Mouse (Mus musculus): ENCODE data around the gene Ncoa1. TPM values are rescaled to one million over a fixed set of nuclear protein-coding genes. Genes with fewer than 3 reads are reported as not detected.

Gene Ncoa1
- polyA plus RNA-seq (2014; fragmentation: Nextera tagmentation; extraction: Ambion mirVana) = 10.4 and 13.2 TPM in 2 replicates

DNA sequence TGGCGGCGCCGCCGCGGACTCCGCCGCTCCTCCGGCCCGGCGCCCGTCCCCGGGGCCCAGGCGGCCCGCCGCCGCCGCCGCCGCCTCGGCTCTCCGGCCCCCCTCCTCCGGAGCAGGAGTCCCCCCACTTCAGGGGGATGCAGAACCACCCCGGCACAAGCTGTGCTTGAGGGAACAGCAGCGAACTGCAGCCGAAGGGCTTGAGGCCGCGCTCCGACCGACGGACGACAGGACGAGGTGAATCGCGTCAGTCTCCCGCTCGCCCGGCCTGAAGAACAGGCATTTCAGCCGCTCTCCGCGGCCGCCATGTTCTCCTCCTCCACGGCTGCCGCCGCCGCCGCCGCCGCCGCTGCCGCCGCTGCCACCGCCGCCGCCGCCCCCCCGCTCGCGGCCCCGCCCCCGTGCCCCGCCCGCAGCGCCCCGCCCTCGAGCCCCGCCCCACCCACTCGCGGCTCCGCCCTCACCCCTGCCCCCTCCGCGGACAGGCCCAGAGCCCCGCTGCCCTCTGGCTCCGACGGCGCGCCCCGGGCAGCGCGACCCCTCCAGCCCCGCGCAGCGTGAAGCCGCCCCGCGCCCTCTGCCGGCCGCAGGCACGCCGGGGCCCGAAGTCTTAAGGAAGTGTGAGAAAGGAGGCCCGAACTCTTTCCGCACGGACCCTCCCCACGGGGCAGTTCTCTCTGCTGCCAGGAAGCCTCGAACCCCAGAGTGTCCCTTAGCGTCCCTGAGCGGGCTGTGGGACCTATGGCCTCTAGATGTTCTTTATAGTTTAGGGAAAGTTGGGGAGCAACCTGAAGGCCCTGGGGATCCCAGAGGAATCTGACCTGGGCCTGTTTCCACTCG is at the start of gene Ncoa1:
Gene Ncoa1 (minus strand): TSS at position 351 of the 840 bp plus-strand sequence.
- Histone ChIP-seq H3K9ac (replicated peaks; ENCODE audit: low read depth, low read length) (peak within 1 kb of the TSS; percentile 84), H3K27ac (ENCODE audit: low read length) (peak within 1 kb of the TSS; percentile 80; the same call in 1 of the 2 replicates), H3K36me3 (ENCODE audit: control insufficient read depth, insufficient read depth, low read length) (no peaks in the 10 kb centered on the region), H3K4me3 (ENCODE audit: low read depth, low read length) (peak within 1 kb of the TSS; percentile 82), H3K4me1 (ENCODE audit: control insufficient read depth, insufficient read depth, low read length) (no peaks in the 10 kb centered on the region), H3K27me3 (ENCODE audit: control insufficient read depth, insufficient read depth, low read length) (no peaks in the 10 kb centered on the region), H3K9me3 (ENCODE audit: control insufficient read depth, low read depth, low read length) (no peaks in the 10 kb centered on the region), H3K4me2 (replicated peaks; ENCODE audit: low read depth, low read length) (peak within 1 kb of the TSS; percentile 84)
- 2% methylated on average over 54 of the region's 98 CpGs for WGBS
- ATAC-seq (ENCODE audit: insufficient number of reproducible peaks, insufficient read depth, low FRiP score, low read depth) = peak; percentile 86

DNA sequence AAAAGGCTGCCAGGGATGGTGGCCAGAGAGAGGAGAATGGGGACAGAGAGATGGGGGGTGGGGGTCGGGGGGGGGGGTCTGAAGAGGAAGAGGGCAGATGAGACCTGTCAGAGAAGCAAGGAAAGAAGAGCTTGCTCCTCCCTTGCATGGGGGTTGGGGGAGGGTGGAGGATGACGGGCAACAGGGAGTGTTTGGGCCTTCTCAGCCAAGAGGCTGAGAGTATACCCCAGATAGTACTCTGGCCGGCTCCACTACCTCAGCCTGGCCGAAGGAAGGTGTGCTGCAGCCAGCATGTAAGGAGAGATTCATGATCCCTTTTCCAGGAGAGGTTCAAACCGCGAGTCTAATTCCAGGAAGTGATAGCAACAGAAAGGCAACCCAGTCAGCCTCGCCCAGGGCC is 47.6 kb upstream of the Ncoa1 start:
- Histone ChIP-seq H3K4me3 (ENCODE audit: low read depth, low read length) (no peak overlapping the region), H3K9me3 (ENCODE audit: control insufficient read depth, low read depth, low read length) (no peaks in the 10 kb centered on the region), H3K36me3 (ENCODE audit: control insufficient read depth, insufficient read depth, low read length) (no peaks in the 10 kb centered on the region), H3K27me3 (ENCODE audit: control insufficient read depth, insufficient read depth, low read length) (no peaks in the 10 kb centered on the region), H3K4me1 (ENCODE audit: control insufficient read depth, insufficient read depth, low read length) (peaks cover 9% of the 10 kb centered on the region; the same call in 1 of the 2 replicates), H3K27ac (ENCODE audit: low read length) (no peak overlapping the region), H3K9ac (replicated peaks; ENCODE audit: low read depth, low read length) (no peak overlapping the region), H3K4me2 (replicated peaks; ENCODE audit: low read depth, low read length) (no peak overlapping the region)
- 46% methylated on average over 6 of the region's 7 CpGs for WGBS
- no peak for ATAC-seq (ENCODE audit: insufficient number of reproducible peaks, insufficient read depth, low FRiP score, low read depth)

DNA sequence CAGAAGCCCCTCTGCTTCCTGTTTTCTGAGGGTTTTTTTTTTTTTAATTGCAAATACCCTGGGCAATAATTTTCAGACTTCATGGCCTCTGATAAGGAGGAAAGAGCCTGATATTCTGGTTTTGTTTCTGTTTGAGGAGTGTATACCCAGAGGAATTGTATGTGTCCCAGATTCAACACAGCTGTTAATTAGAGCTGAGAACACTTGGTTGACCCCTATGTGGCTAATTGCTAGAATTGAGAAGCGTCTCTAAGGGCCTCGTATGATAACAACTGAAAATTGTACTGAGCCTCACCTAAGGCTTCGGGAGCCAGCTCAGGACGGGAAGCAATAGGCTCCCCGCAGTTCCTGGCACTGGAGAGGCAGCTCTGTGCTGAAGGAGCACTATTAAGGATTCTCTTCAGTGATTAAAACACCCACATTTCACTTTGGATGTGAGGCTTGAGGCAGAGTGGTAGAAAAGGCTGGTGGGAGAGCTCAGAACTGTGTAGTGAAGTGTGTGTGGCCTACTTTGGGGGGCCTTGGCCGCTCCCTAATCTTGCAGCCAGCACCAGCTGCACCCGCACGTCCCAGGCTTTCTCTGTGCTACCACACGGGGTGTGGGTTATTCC is 46.8 kb upstream of the Ncoa1 start:
- H3K9me3 ChIP-seq (ENCODE audit: control insufficient read depth, low read depth, low read length) = no peaks in the 10 kb centered on the region
- peak overlapping the region; percentile 71; the same call in 1 of the 2 replicates for H3K27ac ChIP-seq (ENCODE audit: low read length)
- H3K4me1 ChIP-seq (ENCODE audit: control insufficient read depth, insufficient read depth, low read length) = peaks cover 9% of the 10 kb centered on the region; the same call in 1 of the 2 replicates
- H3K4me2 ChIP-seq (replicated peaks; ENCODE audit: low read depth, low read length) = no peak overlapping the region
- no peak overlapping the region for H3K4me3 ChIP-seq (ENCODE audit: low read depth, low read length)
- 50% methylated on average over 9 of the region's 9 CpGs for WGBS
- no peak overlapping the region for H3K9ac ChIP-seq (replicated peaks; ENCODE audit: low read depth, low read length)
- no peaks in the 10 kb centered on the region for H3K27me3 ChIP-seq (ENCODE audit: control insufficient read depth, insufficient read depth, low read length)
- no peak for ATAC-seq (ENCODE audit: insufficient number of reproducible peaks, insufficient read depth, low FRiP score, low read depth)
- H3K36me3 ChIP-seq (ENCODE audit: control insufficient read depth, insufficient read depth, low read length) = no peaks in the 10 kb centered on the region

DNA sequence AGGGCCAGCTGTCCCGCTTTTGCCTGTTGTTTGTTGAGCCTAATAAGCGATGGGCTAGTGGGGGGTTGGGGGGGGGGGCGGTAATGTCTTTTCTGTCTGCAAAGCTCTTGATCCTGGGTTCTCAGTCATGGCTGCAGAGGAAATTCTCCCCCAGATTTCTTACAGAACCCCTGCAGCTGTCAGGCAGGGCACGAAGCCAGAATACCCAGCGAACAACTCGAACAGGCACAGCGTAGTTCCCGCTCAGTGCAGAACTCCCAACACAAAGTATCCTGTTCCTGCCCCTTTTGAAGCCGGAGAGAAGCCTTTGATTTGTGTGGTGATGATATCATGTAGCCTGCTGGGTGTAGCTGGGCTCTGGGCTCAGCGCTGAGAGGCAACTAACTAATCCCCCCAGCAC is 46.2 kb upstream of the Ncoa1 start:
- no peak overlapping the region for H3K9ac ChIP-seq (replicated peaks; ENCODE audit: low read depth, low read length)
- WGBS = 5% methylated on average over 10 of the region's 10 CpGs
- H3K27me3 ChIP-seq (ENCODE audit: control insufficient read depth, insufficient read depth, low read length) = no peaks in the 10 kb centered on the region
- H3K4me2 ChIP-seq (replicated peaks; ENCODE audit: low read depth, low read length) = peak overlapping the region; percentile 13; the same call in 1 of the 2 replicates
- no peak overlapping the region for H3K4me3 ChIP-seq (ENCODE audit: low read depth, low read length)
- peak; percentile 84 for ATAC-seq (ENCODE audit: insufficient number of reproducible peaks, insufficient read depth, low FRiP score, low read depth)
- no peaks in the 10 kb centered on the region for H3K36me3 ChIP-seq (ENCODE audit: control insufficient read depth, insufficient read depth, low read length)
- H3K4me1 ChIP-seq (ENCODE audit: control insufficient read depth, insufficient read depth, low read length) = peaks cover 9% of the 10 kb centered on the region; the same call in 1 of the 2 replicates
- peak overlapping the region; percentile 71; the same call in 1 of the 2 replicates for H3K27ac ChIP-seq (ENCODE audit: low read length)
- H3K9me3 ChIP-seq (ENCODE audit: control insufficient read depth, low read depth, low read length) = no peaks in the 10 kb centered on the region

DNA sequence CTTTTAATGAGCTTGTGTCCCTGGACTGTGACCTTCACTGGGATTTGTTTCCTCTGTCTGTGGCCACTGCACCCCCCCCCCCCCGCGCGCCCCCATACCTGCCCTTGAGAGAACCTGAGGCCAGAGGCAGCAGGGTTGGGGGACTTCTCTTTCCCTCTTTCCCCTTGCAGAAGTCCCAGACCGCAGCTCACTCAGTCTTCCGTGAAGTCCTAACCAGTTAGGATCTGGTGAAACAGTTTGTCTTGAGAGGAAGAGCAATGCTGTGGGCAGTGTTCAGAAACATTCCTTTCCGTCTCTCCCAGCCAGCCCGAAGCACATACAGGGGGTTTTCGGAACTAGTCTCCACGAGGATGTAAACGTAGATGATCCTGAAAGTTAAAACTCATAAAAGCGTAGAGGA is 42.0 kb upstream of the Ncoa1 start:
- Histone ChIP-seq H3K9me3 (ENCODE audit: control insufficient read depth, low read depth, low read length) (no peaks in the 10 kb centered on the region), H3K9ac (replicated peaks; ENCODE audit: low read depth, low read length) (no peak overlapping the region), H3K4me1 (ENCODE audit: control insufficient read depth, insufficient read depth, low read length) (peaks cover 9% of the 10 kb centered on the region; the same call in 1 of the 2 replicates), H3K27me3 (ENCODE audit: control insufficient read depth, insufficient read depth, low read length) (no peaks in the 10 kb centered on the region), H3K36me3 (ENCODE audit: control insufficient read depth, insufficient read depth, low read length) (no peaks in the 10 kb centered on the region), H3K4me3 (ENCODE audit: low read depth, low read length) (no peak overlapping the region), H3K4me2 (replicated peaks; ENCODE audit: low read depth, low read length) (no peak overlapping the region), H3K27ac (ENCODE audit: low read length) (no peak overlapping the region)
- 77% methylated on average over 11 of the region's 11 CpGs for WGBS
- no peak for ATAC-seq (ENCODE audit: insufficient number of reproducible peaks, insufficient read depth, low FRiP score, low read depth)

DNA sequence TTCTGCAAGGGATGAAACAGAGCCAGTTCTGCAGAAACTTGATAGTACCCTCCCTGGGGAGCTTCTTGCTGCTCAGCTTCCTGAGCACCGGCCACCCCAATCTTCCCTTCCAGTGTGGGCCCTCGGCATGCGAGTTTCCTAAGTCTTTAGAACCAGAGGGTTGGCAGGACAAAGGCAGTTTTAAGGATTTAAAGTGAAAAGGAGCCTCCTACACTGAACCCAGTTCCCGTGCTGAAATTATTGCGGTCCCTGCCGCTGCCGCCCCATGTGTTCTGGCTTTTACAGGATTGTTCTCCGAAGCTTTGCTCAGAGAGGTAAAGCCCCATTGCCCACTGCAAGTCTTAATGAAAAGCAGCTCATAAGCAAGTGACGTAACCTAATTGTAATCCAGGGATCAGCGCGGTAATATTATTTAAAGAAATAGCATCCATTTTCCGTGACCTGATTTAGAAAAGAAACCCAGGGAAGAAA is 32.6 kb upstream of the Ncoa1 start:
- Histone ChIP-seq H3K4me1 (ENCODE audit: control insufficient read depth, insufficient read depth, low read length) (no peaks in the 10 kb centered on the region), H3K9ac (replicated peaks; ENCODE audit: low read depth, low read length) (no peak overlapping the region; the same call in 1 of the 2 replicates), H3K4me3 (ENCODE audit: low read depth, low read length) (no peak overlapping the region), H3K27me3 (ENCODE audit: control insufficient read depth, insufficient read depth, low read length) (no peaks in the 10 kb centered on the region), H3K36me3 (ENCODE audit: control insufficient read depth, insufficient read depth, low read length) (no peaks in the 10 kb centered on the region), H3K27ac (ENCODE audit: low read length) (no peak overlapping the region), H3K9me3 (ENCODE audit: control insufficient read depth, low read depth, low read length) (no peaks in the 10 kb centered on the region), H3K4me2 (replicated peaks; ENCODE audit: low read depth, low read length) (no peak overlapping the region)
- 70% methylated on average over 12 of the region's 12 CpGs for WGBS
- no peak for ATAC-seq (ENCODE audit: insufficient number of reproducible peaks, insufficient read depth, low FRiP score, low read depth)

DNA sequence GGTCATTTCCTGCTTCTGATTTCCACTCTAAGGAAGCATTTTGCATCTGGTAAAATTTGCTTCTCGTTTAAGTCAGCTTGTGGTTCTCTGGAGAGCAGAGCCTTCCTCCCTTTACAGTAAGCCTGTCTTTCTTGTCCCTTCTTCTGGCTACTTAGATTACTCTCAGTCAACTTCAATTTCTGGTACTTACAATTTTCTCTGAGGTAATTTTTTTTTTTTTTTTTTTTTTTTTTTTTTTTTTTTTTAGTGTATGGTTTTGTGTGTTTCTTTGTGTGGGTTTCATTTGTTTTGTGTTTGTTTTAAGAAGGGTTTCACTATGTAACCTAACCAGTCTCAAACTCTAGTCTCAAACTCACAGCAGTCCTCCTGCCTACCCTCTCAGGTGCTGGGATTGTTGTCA is 31.2 kb upstream of the Ncoa1 start:
- Histone ChIP-seq H3K4me3 (ENCODE audit: low read depth, low read length) (no peak overlapping the region), H3K4me1 (ENCODE audit: control insufficient read depth, insufficient read depth, low read length) (no peaks in the 10 kb centered on the region), H3K27me3 (ENCODE audit: control insufficient read depth, insufficient read depth, low read length) (no peaks in the 10 kb centered on the region), H3K4me2 (replicated peaks; ENCODE audit: low read depth, low read length) (no peak overlapping the region), H3K9me3 (ENCODE audit: control insufficient read depth, low read depth, low read length) (no peaks in the 10 kb centered on the region), H3K36me3 (ENCODE audit: control insufficient read depth, insufficient read depth, low read length) (no peaks in the 10 kb centered on the region), H3K9ac (replicated peaks; ENCODE audit: low read depth, low read length) (no peak overlapping the region), H3K27ac (ENCODE audit: low read length) (no peak overlapping the region)
- WGBS = 66% methylated on average over 1 of the region's 1 CpGs
- ATAC-seq (ENCODE audit: insufficient number of reproducible peaks, insufficient read depth, low FRiP score, low read depth) = no peak

DNA sequence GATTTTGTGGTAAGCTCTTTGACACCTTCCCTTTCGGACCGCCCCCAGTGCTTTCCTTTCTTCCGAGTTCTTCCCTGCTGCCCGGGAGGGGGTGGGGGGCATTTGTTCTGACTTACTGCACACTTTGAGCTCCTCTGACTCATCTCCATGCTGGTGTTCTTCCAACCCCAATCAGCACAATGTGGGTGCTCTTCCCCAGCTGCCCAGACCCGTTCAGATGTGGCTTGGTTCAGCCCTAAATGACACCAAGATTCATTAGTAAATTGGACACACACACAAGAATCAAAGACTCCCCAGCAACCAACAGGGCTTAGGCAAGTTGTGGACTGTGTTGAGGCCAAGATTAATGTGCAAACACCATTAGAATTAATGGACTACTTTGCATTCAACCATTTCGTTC is 30.5 kb upstream of the Ncoa1 start:
- H3K27me3 ChIP-seq (ENCODE audit: control insufficient read depth, insufficient read depth, low read length) = no peaks in the 10 kb centered on the region
- H3K4me1 ChIP-seq (ENCODE audit: control insufficient read depth, insufficient read depth, low read length) = no peaks in the 10 kb centered on the region
- H3K4me2 ChIP-seq (replicated peaks; ENCODE audit: low read depth, low read length) = no peak overlapping the region
- ATAC-seq (ENCODE audit: insufficient number of reproducible peaks, insufficient read depth, low FRiP score, low read depth) = no peak
- H3K9ac ChIP-seq (replicated peaks; ENCODE audit: low read depth, low read length) = no peak overlapping the region
- 23% methylated on average over 6 of the region's 6 CpGs for WGBS
- H3K4me3 ChIP-seq (ENCODE audit: low read depth, low read length) = no peak overlapping the region
- H3K9me3 ChIP-seq (ENCODE audit: control insufficient read depth, low read depth, low read length) = no peaks in the 10 kb centered on the region
- no peaks in the 10 kb centered on the region for H3K36me3 ChIP-seq (ENCODE audit: control insufficient read depth, insufficient read depth, low read length)
- H3K27ac ChIP-seq (ENCODE audit: low read length) = no peak overlapping the region
